Mouse (Mus musculus) kidney, embryonic 15.5 days (tissue): ENCODE data around the gene Ppil4. TPM values are rescaled to one million over a fixed set of nuclear protein-coding genes. Genes with fewer than 3 reads are reported as not detected.

Experiments used
- ATAC-seq: fragments of 200-750 bp; cut with Nextera tagmentation; replicated peaks from 2 replicates; pipeline ENCODE4 v1.8.0; 2017; ENCODE audit warnings: moderate TSS enrichment; ENCODE audit not compliant: low FRiP score
- H3K27ac ChIP-seq: fragments of 300-500 bp; sonication (generic); 2 replicates; pipeline ENCODE4 v1.5.1; 2015; ENCODE audit warnings: mild to moderate bottlenecking, inconsistent platforms
- H3K27me3 ChIP-seq: fragments of 300-500 bp; sonication (generic); 2 replicates; pipeline ENCODE4 v1.6.1; 2015; ENCODE audit warnings: inconsistent platforms
- H3K36me3 ChIP-seq: fragments of 300-500 bp; sonication (generic); 2 replicates; pipeline ENCODE4 v1.6.1; 2015; ENCODE audit warnings: inconsistent platforms
- H3K4me1 ChIP-seq: fragments of 300-500 bp; sonication (generic); 2 replicates; pipeline ENCODE4 v1.6.1; 2015; ENCODE audit warnings: inconsistent platforms
- H3K4me2 ChIP-seq: fragments of 300-500 bp; sonication (generic); 2 replicates; pipeline ENCODE4 v1.6.1; 2015; ENCODE audit warnings: moderate library complexity, mild to moderate bottlenecking, inconsistent platforms
- H3K4me3 ChIP-seq: fragments of 300-500 bp; sonication (generic); replicated peaks from 2 replicates; pipeline ENCODE4 v1.5.1; 2015; ENCODE audit warnings: mild to moderate bottlenecking, inconsistent platforms
- H3K9ac ChIP-seq: fragments of 300-500 bp; sonication (generic); 2 replicates; pipeline ENCODE4 v1.6.1; 2015; ENCODE audit warnings: mild to moderate bottlenecking, inconsistent platforms
- H3K9me3 ChIP-seq: fragments of 300-500 bp; sonication (generic); replicated peaks from 2 replicates; pipeline ENCODE4 v1.6.1; 2016; ENCODE audit warnings: inconsistent platforms
- WGBS: fragments of 180-500 bp; shearing (Covaris S2); methylation state at CpG from one replicate; pipeline ENCODE4 v1.1.7; 2015; ENCODE audit warnings: mixed read lengths; 5-methylcytosine and 5-hydroxymethylcytosine counted together
- polyA plus RNA-seq: library from polyadenylated mRNA; unstranded; fragments of >200 nt; fragmentation: Nextera tagmentation; extraction: Ambion mirVana; gene quantifications from 2 replicates; pipeline ENCODE4 v1.2.1, GENCODE M21; 2015

The Ppil4 gene
- polyA plus RNA-seq, 1 experiment from 2014 or later: 39.0 TPM

- no peak for ATAC-seq
Observed at GRCm38 (mm10) chr10:7826106-7826505, 33.4 kb downstream of the Ppil4 start.

GRCm38 (mm10) chr10:7832171-7832676 is 39.5 kb downstream of the Ppil4 start, which contains the start of gene Zc3h12d:
TSS of gene Zc3h12d (plus strand) at chr10:7832470.
- no peaks in the 10 kb centered on the region for H3K9me3 ChIP-seq
- peak within 1 kb of the TSS; percentile 34 for H3K4me3 ChIP-seq
- peaks cover 11% of the 10 kb centered on the region for H3K4me1 ChIP-seq
- H3K27me3 ChIP-seq: peaks cover 6% of the 10 kb centered on the region; the same call in 1 of the 2 replicates
- H3K9ac ChIP-seq: peak within 1 kb of the TSS; percentile 21; the same call in 1 of the 2 replicates
- WGBS: 3% methylated on average over 15 of the region's 15 CpGs
- peak within 1 kb of the TSS; percentile 64 for H3K4me2 ChIP-seq
- no peaks in the 10 kb centered on the region for H3K36me3 ChIP-seq
- H3K27ac ChIP-seq: no peak within 1 kb of the TSS
- peak; percentile 90 for ATAC-seq

More at GRCm38 (mm10) chr10:7826106-7826505, 33.4 kb downstream of the Ppil4 start:
- peaks cover 35% of the 10 kb centered on the region for H3K36me3 ChIP-seq
- no peaks in the 10 kb centered on the region for H3K27me3 ChIP-seq
- no peaks in the 10 kb centered on the region for H3K4me1 ChIP-seq
- no peak overlapping the region for H3K27ac ChIP-seq
- WGBS: 93% methylated on average over 9 of the region's 9 CpGs
- no peak overlapping the region for H3K4me3 ChIP-seq
- no peaks in the 10 kb centered on the region for H3K9me3 ChIP-seq
- no peak overlapping the region for H3K4me2 ChIP-seq
- no peak overlapping the region for H3K9ac ChIP-seq

- H3K27ac ChIP-seq: no peak overlapping the region
- peaks cover 11% of the 10 kb centered on the region for H3K4me1 ChIP-seq
- H3K4me2 ChIP-seq: no peak overlapping the region
- peaks cover 6% of the 10 kb centered on the region; the same call in 1 of the 2 replicates for H3K27me3 ChIP-seq
- ATAC-seq: no peak
- H3K9ac ChIP-seq: no peak overlapping the region
- no peak overlapping the region for H3K4me3 ChIP-seq
- WGBS: 83% methylated on average over 9 of the region's 9 CpGs
- H3K9me3 ChIP-seq: no peaks in the 10 kb centered on the region
- no peaks in the 10 kb centered on the region for H3K36me3 ChIP-seq
Observed at GRCm38 (mm10) chr10:7833377-7834165, 40.9 kb downstream of the Ppil4 start.

DNA sequence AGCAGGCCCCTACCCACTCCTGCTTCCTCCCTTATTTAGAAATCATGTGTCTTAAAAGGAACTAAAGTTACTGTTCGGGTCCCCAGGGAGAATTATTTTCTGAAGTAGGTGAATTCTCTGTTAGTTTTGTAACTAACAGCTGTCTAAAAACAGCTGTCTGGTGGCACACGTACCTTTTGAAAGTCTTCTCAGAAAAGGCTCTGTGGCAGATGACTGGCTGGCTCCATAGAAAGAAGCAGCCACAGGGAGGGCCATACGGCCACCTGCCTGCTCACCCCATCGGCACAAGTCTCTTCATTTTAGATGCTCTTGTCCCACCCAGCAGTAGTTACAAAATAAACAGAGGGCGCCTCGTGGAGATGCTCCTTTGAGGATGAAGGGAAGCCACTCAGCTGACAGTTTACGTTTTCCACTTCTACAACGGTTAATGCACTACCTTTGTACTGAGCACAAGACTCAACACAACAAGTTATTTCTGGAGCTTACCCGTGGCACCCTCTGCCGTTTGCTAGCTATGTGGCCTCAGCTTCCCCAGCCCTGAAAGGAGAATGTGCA is 42.1 kb downstream of the Ppil4 start:
- H3K4me1 ChIP-seq: peaks cover 11% of the 10 kb centered on the region
- no peak overlapping the region for H3K27ac ChIP-seq
- H3K9me3 ChIP-seq: no peaks in the 10 kb centered on the region
- 68% methylated on average over 10 of the region's 10 CpGs for WGBS
- no peak overlapping the region for H3K4me2 ChIP-seq
- ATAC-seq: no peak
- H3K9ac ChIP-seq: no peak overlapping the region
- H3K27me3 ChIP-seq: peaks cover 8% of the 10 kb centered on the region; the same call in 1 of the 2 replicates
- H3K4me3 ChIP-seq: no peak overlapping the region
- no peaks in the 10 kb centered on the region for H3K36me3 ChIP-seq

GRCm38 (mm10) chr10:7836902-7837301 is 44.2 kb downstream of the Ppil4 start:
- Histone ChIP-seq H3K4me1 (peaks cover 8% of the 10 kb centered on the region), H3K9ac (no peak overlapping the region), H3K27me3 (peaks cover 8% of the 10 kb centered on the region), H3K4me2 (no peak overlapping the region), H3K9me3 (no peaks in the 10 kb centered on the region), H3K36me3 (no peaks in the 10 kb centered on the region), H3K27ac (no peak overlapping the region), H3K4me3 (no peak overlapping the region)
- no peak for ATAC-seq
- WGBS: 64% methylated on average over 2 of the region's 2 CpGs

- Histone ChIP-seq H3K27me3 (peaks cover 8% of the 10 kb centered on the region), H3K9ac (no peak overlapping the region), H3K4me3 (no peak overlapping the region), H3K4me1 (peaks cover 2% of the 10 kb centered on the region), H3K9me3 (no peaks in the 10 kb centered on the region), H3K27ac (no peak overlapping the region), H3K4me2 (no peak overlapping the region), H3K36me3 (no peaks in the 10 kb centered on the region)
- WGBS: 92% methylated on average over 8 of the region's 8 CpGs
- no peak for ATAC-seq
Observed at GRCm38 (mm10) chr10:7837446-7837845, 44.8 kb downstream of the Ppil4 start.

GRCm38 (mm10) chr10:7838036-7838435 is 45.3 kb downstream of the Ppil4 start:
- H3K27ac ChIP-seq: no peak overlapping the region
- H3K4me1 ChIP-seq: no peaks in the 10 kb centered on the region
- H3K4me3 ChIP-seq: no peak overlapping the region
- WGBS: 86% methylated on average over 8 of the region's 8 CpGs
- no peak overlapping the region for H3K9ac ChIP-seq
- no peaks in the 10 kb centered on the region for H3K36me3 ChIP-seq
- no peaks in the 10 kb centered on the region for H3K9me3 ChIP-seq
- no peak for ATAC-seq
- H3K4me2 ChIP-seq: no peak overlapping the region
- peaks cover 8% of the 10 kb centered on the region for H3K27me3 ChIP-seq

GRCm38 (mm10) chr10:7838874-7839421 is 46.3 kb downstream of the Ppil4 start:
- no peak for ATAC-seq
- Histone ChIP-seq H3K9ac (no peak overlapping the region), H3K36me3 (no peaks in the 10 kb centered on the region), H3K4me3 (no peak overlapping the region), H3K4me1 (no peaks in the 10 kb centered on the region), H3K4me2 (no peak overlapping the region), H3K27ac (no peak overlapping the region), H3K27me3 (peaks cover 10% of the 10 kb centered on the region), H3K9me3 (no peaks in the 10 kb centered on the region)
- WGBS: 80% methylated on average over 5 of the region's 5 CpGs

- no peak overlapping the region for H3K9ac ChIP-seq
- no peak for ATAC-seq
- no peaks in the 10 kb centered on the region for H3K9me3 ChIP-seq
- H3K4me3 ChIP-seq: no peak overlapping the region
- H3K36me3 ChIP-seq: no peaks in the 10 kb centered on the region
- H3K4me2 ChIP-seq: no peak overlapping the region
- WGBS: 80% methylated on average over 22 of the region's 22 CpGs
- no peaks in the 10 kb centered on the region for H3K4me1 ChIP-seq
- H3K27ac ChIP-seq: no peak overlapping the region
- peaks cover 11% of the 10 kb centered on the region for H3K27me3 ChIP-seq
Observed at GRCm38 (mm10) chr10:7839551-7840352, 47.1 kb downstream of the Ppil4 start.

DNA sequence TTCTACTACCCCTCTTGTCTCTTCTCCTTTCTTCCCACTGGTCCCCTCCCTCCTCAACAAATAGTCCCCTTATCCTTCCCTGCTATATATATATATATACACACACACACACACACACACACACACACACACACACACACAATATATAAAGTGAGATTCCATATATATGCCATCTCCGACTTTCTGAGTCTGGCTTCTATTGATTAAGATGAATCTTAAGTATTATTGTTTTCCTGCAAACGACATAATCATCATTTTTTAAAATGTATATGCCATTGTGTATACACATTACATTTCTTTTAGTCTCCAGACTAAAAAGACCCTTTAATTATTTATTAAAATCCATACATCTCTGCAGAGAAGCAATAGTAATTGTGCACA is 47.7 kb downstream of the Ppil4 start:
- Histone ChIP-seq H3K36me3 (no peaks in the 10 kb centered on the region), H3K9me3 (no peaks in the 10 kb centered on the region), H3K4me2 (no peak overlapping the region), H3K4me3 (no peak overlapping the region), H3K9ac (no peak overlapping the region), H3K4me1 (no peaks in the 10 kb centered on the region), H3K27me3 (peaks cover 11% of the 10 kb centered on the region), H3K27ac (no peak overlapping the region)
- ATAC-seq: no peak
- 80% methylated on average over 2 of the region's 2 CpGs for WGBS

DNA sequence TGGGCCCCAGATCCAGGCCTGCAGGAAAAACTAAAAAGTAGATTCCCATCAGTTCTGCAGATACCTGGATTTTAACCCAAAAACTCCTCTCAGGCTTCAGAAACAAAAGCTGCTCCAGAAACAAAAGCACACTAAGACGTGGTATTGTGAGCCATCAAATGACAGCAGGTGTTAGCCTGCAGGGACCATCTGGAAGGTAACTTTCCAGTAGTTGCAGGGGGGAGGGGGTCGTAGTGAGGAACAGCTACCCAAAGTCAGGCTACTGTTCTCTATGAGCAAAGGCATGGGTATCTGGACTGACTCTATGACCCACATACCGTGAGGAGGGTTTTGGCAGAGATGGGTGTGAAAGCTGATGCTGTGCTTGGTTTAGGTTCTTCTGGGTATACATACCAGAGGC is 48.1 kb downstream of the Ppil4 start:
- 70% methylated on average over 3 of the region's 3 CpGs for WGBS
- no peak for ATAC-seq
- Histone ChIP-seq H3K27me3 (peaks cover 8% of the 10 kb centered on the region), H3K4me1 (no peaks in the 10 kb centered on the region), H3K9me3 (no peaks in the 10 kb centered on the region), H3K9ac (no peak overlapping the region), H3K36me3 (no peaks in the 10 kb centered on the region), H3K27ac (no peak overlapping the region), H3K4me2 (no peak overlapping the region), H3K4me3 (no peak overlapping the region)
